In the genomic region with DNA sequence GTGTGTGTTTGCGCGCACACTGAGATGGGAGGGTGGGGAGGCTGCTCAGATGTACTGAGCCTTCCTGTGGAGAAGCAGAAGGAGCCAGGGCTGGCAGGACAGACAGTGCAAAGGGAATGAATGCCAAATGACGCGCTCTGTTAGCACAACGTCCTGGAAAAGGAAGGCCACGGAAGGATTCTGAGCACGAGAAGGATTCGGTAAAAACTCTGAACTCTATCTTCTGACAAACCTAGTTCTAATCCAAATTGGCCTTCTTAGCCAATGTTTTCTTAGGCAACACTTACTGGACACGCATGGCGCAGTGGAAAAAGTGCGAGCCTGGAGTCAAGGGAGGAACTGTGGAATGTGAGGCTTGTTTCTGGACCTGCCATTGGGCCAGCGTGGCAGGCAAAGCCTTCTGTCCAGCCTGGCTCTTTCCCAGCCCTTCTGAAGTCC, we compare ENCODE assay signal across 8 mouse cellular contexts.
A peak's percentile ranks its signal among the peaks of the same experiment; 100 is the strongest.
DNase-seq lines count a peak whose midpoint lies in the region; TF ChIP-seq lines count a peak whose summit lies in the region.

No protein-coding gene starts in this region.

- H3K27ac ChIP-seq in layer of hippocampus, adult 2 months: peak overlapping the region; percentile 36; the same call in 1 of the 2 replicates

- H3K4me3 ChIP-seq in layer of hippocampus, adult 2 months: no peak overlapping the region

- peak in 1 of 2 experiments; percentile 24 for DNase-seq in layer of hippocampus, adult 2 months (ENCODE audit: low spot score in 2 of 2)
- DNase-seq in layer of hippocampus, adult 9-11 months: no peak
- DNase-seq in cerebellum, adult 11 months: peak; percentile 24
- peak; percentile 21 for DNase-seq in gastrocnemius, postnatal 10 days
- peak; percentile 14 for DNase-seq in lung, postnatal 14 days
- no peak for DNase-seq in thymus, adult 18-20 months
- DNase-seq in right cerebral cortex, postnatal 4 days: no peak
- no peak for DNase-seq in embryo, embryonic 10.5 days (ENCODE audit: low spot score)

- TF ChIP-seq CTCF in layer of hippocampus, adult 2 months (conservative IDR thresholded peaks at IDR 0.05): no peak

Comparison
In these comparisons a context has a peak if more than half of its experiments do, and no peak if none do; other contexts are left out.
1. DNase-seq: peak in cerebellum, adult 11 months (single experiment), gastrocnemius, postnatal 10 days (single experiment) and lung, postnatal 14 days (single experiment); none in layer of hippocampus, adult 9-11 months (single experiment), thymus, adult 18-20 months (0 of 2), right cerebral cortex, postnatal 4 days (single experiment) and embryo, embryonic 10.5 days (single experiment).